Comparison of ENCODE assay signal across 11 mouse cellular contexts in genomic region chr5:36213310-36213709, GRCm38 (mm10). TPM values are rescaled to one million over a fixed set of nuclear protein-coding genes. Genes with fewer than 3 reads are reported as not detected.
A peak's percentile ranks its signal among the peaks of the same experiment; 100 is the strongest.
DNase-seq lines count a peak whose midpoint lies in the region; ATAC-seq and TF ChIP-seq lines count a peak whose summit lies in the region.
"Had no signal": no experiment of that assay in that cellular context is flagged by ENCODE, and none has a peak within 500 bp of the region (broad histone marks: within the 10 kb centered on the region; RNA-seq: fewer than 3 reads in every experiment).

No protein-coding gene starts in this region.

- no peaks in the 10 kb centered on the region for H3K4me1 ChIP-seq in hindbrain, embryonic 15.5 days (replicated peaks)
- H3K4me1 ChIP-seq in hindbrain, embryonic 12.5 days: peaks cover 6% of the 10 kb centered on the region; the same call in 1 of the 2 replicates
- no peaks in the 10 kb centered on the region for H3K4me1 ChIP-seq in forebrain, postnatal 0 days (ENCODE audit: insufficient read depth)
- H3K4me1 ChIP-seq: heart, embryonic 15.5 days; liver, embryonic 12.5 days had no signal

- no peaks in the 10 kb centered on the region for H3K36me3 ChIP-seq in hindbrain, embryonic 15.5 days
- H3K36me3 ChIP-seq in hindbrain, embryonic 12.5 days: no peaks in the 10 kb centered on the region
- no peaks in the 10 kb centered on the region for H3K36me3 ChIP-seq in forebrain, postnatal 0 days (ENCODE audit: insufficient read depth)
- H3K36me3 ChIP-seq: heart, embryonic 15.5 days; liver, embryonic 12.5 days had no signal

- H3K9ac ChIP-seq in hindbrain, embryonic 15.5 days: no peak overlapping the region
- no peak overlapping the region for H3K9ac ChIP-seq in hindbrain, embryonic 12.5 days
- no peak overlapping the region for H3K9ac ChIP-seq in forebrain, postnatal 0 days
- H3K9ac ChIP-seq: heart, embryonic 15.5 days; liver, embryonic 12.5 days had no signal

- no peak overlapping the region for H3K4me3 ChIP-seq in hindbrain, embryonic 15.5 days
- H3K4me3 ChIP-seq in hindbrain, embryonic 12.5 days: no peak overlapping the region
- H3K4me3 ChIP-seq in forebrain, postnatal 0 days (ENCODE audit: low read depth, low read length): no peak overlapping the region
- H3K4me3 ChIP-seq: heart, embryonic 15.5 days; liver, embryonic 12.5 days had no signal

- peak; percentile 39; the same call in 1 of the 2 replicates for TF ChIP-seq CTCF in forebrain, postnatal 0 days (IDR thresholded peaks at IDR 0.05; ENCODE audit: low read depth)

- no peak overlapping the region for H3K27ac ChIP-seq in hindbrain, embryonic 15.5 days (replicated peaks)
- H3K27ac ChIP-seq in hindbrain, embryonic 12.5 days: no peak overlapping the region
- no peak overlapping the region for H3K27ac ChIP-seq in forebrain, postnatal 0 days (ENCODE audit: low read depth, low read length)
- H3K27ac ChIP-seq: heart, embryonic 15.5 days; liver, embryonic 12.5 days had no signal

- H3K4me2 ChIP-seq in hindbrain, embryonic 15.5 days: no peak overlapping the region
- H3K4me2 ChIP-seq in hindbrain, embryonic 12.5 days (replicated peaks): no peak overlapping the region
- no peak overlapping the region for H3K4me2 ChIP-seq in forebrain, postnatal 0 days (ENCODE audit: low read depth)
- H3K4me2 ChIP-seq: heart, embryonic 15.5 days; liver, embryonic 12.5 days had no signal

- ATAC-seq in hindbrain, embryonic 15.5 days (ENCODE audit: low FRiP score, low read depth): peak; percentile 40; the same call in 1 of the 2 replicates
- ATAC-seq in hindbrain, embryonic 12.5 days (ENCODE audit: low FRiP score): no peak
- ATAC-seq in forebrain, postnatal 0 days: peak; percentile 71
- ATAC-seq: liver, embryonic 12.5 days had no signal

- DNase-seq in forebrain, postnatal 0 days: peak; percentile 74
- DNase-seq in layer of hippocampus, postnatal 14 days (ENCODE audit: low spot score in 2 of 2): peak; percentile 83 to 92
- peak; percentile 91 for DNase-seq in right cerebral cortex, postnatal 14 days
- DNase-seq in lung, postnatal 36 days: no peak
- no peak for DNase-seq in kidney, adult 8-10 months
- DNase-seq in lung, postnatal 4 days: no peak
- DNase-seq: adrenal gland, postnatal 14 days had no signal

- no peaks in the 10 kb centered on the region for H3K27me3 ChIP-seq in hindbrain, embryonic 15.5 days
- no peaks in the 10 kb centered on the region for H3K27me3 ChIP-seq in hindbrain, embryonic 12.5 days
- H3K27me3 ChIP-seq in forebrain, postnatal 0 days (ENCODE audit: insufficient read depth, low read length): no peaks in the 10 kb centered on the region
- H3K27me3 ChIP-seq: heart, embryonic 15.5 days; liver, embryonic 12.5 days had no signal

- WGBS in hindbrain, embryonic 15.5 days: 67% methylated on average over 10 of the region's 10 CpGs
- 88% methylated on average over 10 of the region's 10 CpGs for WGBS in hindbrain, embryonic 12.5 days
- 57% methylated on average over 10 of the region's 10 CpGs for WGBS in forebrain, postnatal 0 days

- no peaks in the 10 kb centered on the region for H3K9me3 ChIP-seq in hindbrain, embryonic 15.5 days
- H3K9me3 ChIP-seq in hindbrain, embryonic 12.5 days (replicated peaks): peaks cover 13% of the 10 kb centered on the region
- no peaks in the 10 kb centered on the region for H3K9me3 ChIP-seq in forebrain, postnatal 0 days (ENCODE audit: low read length)
- H3K9me3 ChIP-seq: liver, embryonic 12.5 days had no signal

RNA-seq across cellular contexts. Expression of gene Psapl1, which starts 9.5 kb away (rescaled TPM):
- polyA plus RNA-seq in hindbrain, embryonic 15.5 days (2015; fragmentation: Nextera tagmentation; extraction: Ambion mirVana): 0.07 TPM in 1 of 2 replicates, not detected in the other
- 0.08 TPM in 1 of 2 replicates, not detected in the other for polyA plus RNA-seq in hindbrain, embryonic 12.5 days (2016; fragmentation: Nextera tagmentation; extraction: Ambion mirVana)
- total RNA-seq in forebrain, postnatal 0 days (2014; rRNA removed): not detected in 2 replicates
- not detected in 2 replicates for polyA plus RNA-seq in forebrain, postnatal 0 days (2015; fragmentation: Nextera tagmentation; extraction: Ambion mirVana)
- not detected for total RNA-seq in layer of hippocampus, postnatal 14 days (2021)
- total RNA-seq: adrenal gland, postnatal 14 days had no signal
- polyA plus RNA-seq: liver, embryonic 12.5 days had no signal

Comparison
In these comparisons a context has a peak if more than half of its experiments do, and no peak if none do; other contexts are left out.
1. DNase-seq: peak in forebrain, postnatal 0 days (single experiment), layer of hippocampus, postnatal 14 days (2 of 2) and right cerebral cortex, postnatal 14 days (single experiment); none in lung, postnatal 36 days (single experiment), kidney, adult 8-10 months (0 of 2) and lung, postnatal 4 days (0 of 2).